Mouse (Mus musculus): Measurements from ENCODE around the gene Tmem200b.

Tmem200b gene

GRCm38 (mm10) chr4:131921461-131922346, at the start of gene Tmem200b:
TSS of gene Tmem200b (plus strand) at chr4:131921771.
- DNase-seq (ENCODE audit: low spot score): no peak

GRCm38 (mm10) chr4:131872672-131873292, 48.8 kb upstream of the Tmem200b start:
- peak; percentile 18 for DNase-seq (ENCODE audit: low spot score)

GRCm38 (mm10) chr4:131873293-131874168, 48.0 kb upstream of the Tmem200b start, which contains the start of gene Srsf4:
TSS of gene Srsf4 (plus strand) at chr4:131873617.
- DNase-seq (ENCODE audit: low spot score): peak; percentile 83

- DNase-seq (ENCODE audit: low spot score): no peak
These were observed 47.4 kb upstream of the Tmem200b start for GRCm38 (mm10) chr4:131874169-131874536.

- no peak for DNase-seq (ENCODE audit: low spot score)
These were observed 47.0 kb upstream of the Tmem200b start for GRCm38 (mm10) chr4:131874567-131874966.

GRCm38 (mm10) chr4:131875242-131875641, 46.3 kb upstream of the Tmem200b start:
- no peak for DNase-seq (ENCODE audit: low spot score)

GRCm38 (mm10) chr4:131876836-131877235, 44.7 kb upstream of the Tmem200b start:
- DNase-seq (ENCODE audit: low spot score): no peak

- DNase-seq (ENCODE audit: low spot score): no peak
These were observed 41.9 kb upstream of the Tmem200b start for GRCm38 (mm10) chr4:131879692-131880091.

GRCm38 (mm10) chr4:131881306-131881705, 40.3 kb upstream of the Tmem200b start:
- no peak for DNase-seq (ENCODE audit: low spot score)

GRCm38 (mm10) chr4:131883571-131883970, 38.0 kb upstream of the Tmem200b start:
- no peak for DNase-seq (ENCODE audit: low spot score)

GRCm38 (mm10) chr4:131885376-131885775, 36.2 kb upstream of the Tmem200b start:
- no peak for DNase-seq (ENCODE audit: low spot score)

GRCm38 (mm10) chr4:131888564-131888963, 33.0 kb upstream of the Tmem200b start:
- no peak for DNase-seq (ENCODE audit: low spot score)

GRCm38 (mm10) chr4:131890692-131891091, 30.9 kb upstream of the Tmem200b start:
- no peak for DNase-seq (ENCODE audit: low spot score)

GRCm38 (mm10) chr4:131897109-131897508, 24.5 kb upstream of the Tmem200b start:
- DNase-seq (ENCODE audit: low spot score): no peak

GRCm38 (mm10) chr4:131897787-131898186, 23.8 kb upstream of the Tmem200b start:
- DNase-seq (ENCODE audit: low spot score): no peak

- no peak for DNase-seq (ENCODE audit: low spot score)
These were observed 22.9 kb upstream of the Tmem200b start for GRCm38 (mm10) chr4:131898503-131899179.

- DNase-seq (ENCODE audit: low spot score): no peak
These were observed 22.4 kb upstream of the Tmem200b start for GRCm38 (mm10) chr4:131899180-131899554.

- DNase-seq (ENCODE audit: low spot score): no peak
These were observed 20.5 kb upstream of the Tmem200b start for GRCm38 (mm10) chr4:131901090-131901489.

- no peak for DNase-seq (ENCODE audit: low spot score)
These were observed 17.1 kb upstream of the Tmem200b start for GRCm38 (mm10) chr4:131904478-131904877.

GRCm38 (mm10) chr4:131906423-131906822, 15.1 kb upstream of the Tmem200b start:
- no peak for DNase-seq (ENCODE audit: low spot score)

- DNase-seq (ENCODE audit: low spot score): no peak
These were observed 13.7 kb upstream of the Tmem200b start for GRCm38 (mm10) chr4:131907912-131908311.

Data from left cerebral cortex, adult 11 months (tissue).